Mouse (Mus musculus): Measurements from ENCODE around the gene Sh3d19.
"Not testable (repeated sequence)": the region's sequence is repeated elsewhere in the genome, so short reads cannot be mapped to it uniquely, and the experiment has no call there.

Gene Sh3d19

GRCm38 (mm10) chr3:86103449-86104291, 132.8 kb downstream of the Sh3d19 start:
- DNase-seq, result no peak

DNA sequence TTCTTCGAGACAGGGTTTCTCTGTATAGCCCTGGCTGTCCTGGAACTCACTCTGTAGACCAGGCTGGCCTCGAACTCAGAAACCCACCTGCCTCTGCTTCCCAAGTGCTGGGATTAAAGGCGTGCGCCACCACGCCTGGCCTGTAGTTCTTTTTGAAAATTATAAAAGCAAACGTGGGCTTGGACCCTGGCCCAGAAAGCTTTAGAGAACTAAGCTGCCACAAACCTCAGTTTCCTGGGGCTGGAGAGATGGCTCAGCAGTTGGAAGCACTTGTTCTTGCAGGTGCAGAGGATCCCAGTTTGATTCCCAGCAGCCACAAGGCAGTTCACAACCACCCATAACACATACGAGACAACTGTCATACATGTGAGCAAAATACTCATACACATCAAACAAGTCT, 133.5 kb downstream of the Sh3d19 start:
- not testable (repeated sequence) for DNase-seq

DNA sequence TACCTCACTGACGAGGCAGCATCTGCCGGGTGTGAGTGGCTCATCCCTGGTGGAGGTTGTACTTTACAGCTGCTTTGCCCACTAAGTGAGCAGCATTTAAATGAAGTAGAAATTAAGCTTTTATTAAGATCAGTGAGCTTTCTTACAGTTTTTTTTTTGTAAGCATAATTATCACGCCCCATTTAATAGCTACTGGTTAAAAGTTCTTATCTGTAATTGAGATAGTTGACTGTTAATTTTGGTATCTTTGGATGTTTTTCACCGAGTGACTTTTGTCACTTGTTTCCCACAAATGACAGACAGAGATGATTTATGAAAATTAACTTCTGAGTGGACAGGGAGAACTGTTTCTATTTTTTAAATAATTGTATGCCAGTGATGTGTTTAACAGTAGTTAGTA, 134.0 kb downstream of the Sh3d19 start:
- DNase-seq, result no peak

- no peak for DNase-seq
These were observed 135.2 kb downstream of the Sh3d19 start for GRCm38 (mm10) chr3:86106086-86106632.

- no peak for DNase-seq
These were observed 137.0 kb downstream of the Sh3d19 start for GRCm38 (mm10) chr3:86107637-86108539.

- no peak for DNase-seq
These were observed 137.7 kb downstream of the Sh3d19 start for GRCm38 (mm10) chr3:86108576-86108975.

GRCm38 (mm10) chr3:86109099-86109498, 138.2 kb downstream of the Sh3d19 start:
- no peak for DNase-seq

DNA sequence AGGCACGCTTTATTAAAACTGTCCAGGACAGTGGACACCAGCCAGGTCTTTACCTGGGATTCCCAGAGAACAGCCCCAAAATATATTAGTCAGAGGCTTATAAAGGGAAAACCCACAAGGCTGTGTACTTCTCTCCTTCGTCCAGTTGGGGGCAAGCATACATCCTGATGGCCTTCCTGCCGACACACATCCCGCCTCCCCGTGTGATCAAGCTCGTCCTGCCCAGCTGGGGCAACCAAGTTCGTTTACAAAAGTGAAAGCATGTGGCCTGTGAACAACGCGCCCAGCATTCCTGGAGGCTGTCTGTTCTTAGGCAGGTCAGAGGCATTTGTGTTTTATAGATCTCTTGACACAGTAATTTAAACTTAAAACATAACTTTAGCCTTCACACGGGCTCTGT, 139.2 kb downstream of the Sh3d19 start:
- DNase-seq, result peak; percentile 16

- no peak for DNase-seq
These were observed 141.9 kb downstream of the Sh3d19 start for GRCm38 (mm10) chr3:86112766-86113165.

DNA sequence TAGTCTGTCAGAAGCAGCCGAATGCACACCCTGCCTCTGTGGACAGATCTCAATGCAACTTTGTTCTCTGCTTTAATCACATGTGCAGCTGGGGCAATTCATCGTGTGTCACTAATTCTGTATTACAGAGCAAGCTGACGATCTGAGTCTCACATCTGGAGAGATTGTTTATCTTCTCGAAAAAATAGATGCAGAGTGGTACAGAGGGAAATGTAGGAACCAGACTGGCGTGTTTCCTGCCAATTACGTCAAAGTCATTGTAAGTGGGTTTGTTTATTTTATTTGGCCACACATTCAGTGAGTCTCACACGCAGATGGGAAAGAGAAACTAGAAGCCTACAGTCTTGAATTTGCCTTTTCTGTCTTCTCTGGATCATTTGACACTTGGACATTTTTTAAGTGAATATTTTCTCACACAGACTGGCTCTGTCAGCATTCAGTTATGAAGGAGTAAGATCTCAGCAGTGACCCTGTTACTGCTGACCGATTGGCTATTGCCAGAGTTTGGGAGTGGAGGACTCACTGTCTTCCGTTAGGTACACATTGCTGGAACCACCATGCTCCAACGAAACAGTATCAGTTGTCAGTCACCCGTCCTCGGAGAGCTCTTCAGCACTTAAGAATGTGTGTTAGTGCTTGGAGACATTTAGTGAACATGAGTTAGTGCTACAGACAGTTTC, 143.9 kb downstream of the Sh3d19 start:
- DNase-seq, result no peak

- DNase-seq, result no peak
These were observed 146.0 kb downstream of the Sh3d19 start for GRCm38 (mm10) chr3:86116951-86117350.

- DNase-seq, result no peak
These were observed 148.5 kb downstream of the Sh3d19 start for GRCm38 (mm10) chr3:86119237-86119932.

- no peak for DNase-seq
These were observed 151.2 kb downstream of the Sh3d19 start for GRCm38 (mm10) chr3:86122156-86122555.

GRCm38 (mm10) chr3:86123251-86123746, 152.4 kb downstream of the Sh3d19 start:
- DNase-seq, result no peak

GRCm38 (mm10) chr3:86129757-86130156, 158.8 kb downstream of the Sh3d19 start:
- DNase-seq, result peak; percentile 52

GRCm38 (mm10) chr3:86134939-86135638, 164.2 kb downstream of the Sh3d19 start:
- DNase-seq, result no peak

DNA sequence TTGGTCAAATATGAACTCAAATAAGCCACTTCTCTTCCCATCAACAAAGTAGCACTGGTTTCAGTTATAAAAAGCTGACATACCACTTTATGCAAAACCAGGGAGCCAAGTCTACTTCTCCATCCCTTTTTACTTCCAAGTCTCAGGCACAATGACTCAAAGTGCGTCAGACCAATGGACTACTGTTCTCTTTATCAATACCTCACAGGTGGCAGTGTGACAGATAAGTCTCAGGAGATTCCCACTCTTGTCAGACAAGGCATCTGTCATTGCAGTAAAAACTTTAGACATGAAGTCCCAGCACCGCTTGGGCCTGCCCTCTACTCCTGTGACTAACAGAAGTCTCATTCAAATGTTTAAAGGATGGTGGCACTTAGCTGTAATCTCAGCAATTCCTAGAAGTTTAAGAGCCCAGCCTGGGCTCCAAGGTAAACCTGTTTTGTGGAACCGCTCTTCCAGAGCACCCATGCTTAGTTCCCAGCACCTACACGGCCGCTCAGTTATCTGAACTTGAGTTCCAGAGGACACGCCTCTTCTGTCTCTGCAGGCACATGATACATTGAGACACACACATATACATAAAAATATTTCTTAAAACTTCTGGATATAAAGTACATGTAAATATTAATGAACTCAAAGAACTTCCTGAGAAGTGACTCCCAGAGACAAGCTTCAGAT, 165.1 kb downstream of the Sh3d19 start:
- no peak for DNase-seq

DNA sequence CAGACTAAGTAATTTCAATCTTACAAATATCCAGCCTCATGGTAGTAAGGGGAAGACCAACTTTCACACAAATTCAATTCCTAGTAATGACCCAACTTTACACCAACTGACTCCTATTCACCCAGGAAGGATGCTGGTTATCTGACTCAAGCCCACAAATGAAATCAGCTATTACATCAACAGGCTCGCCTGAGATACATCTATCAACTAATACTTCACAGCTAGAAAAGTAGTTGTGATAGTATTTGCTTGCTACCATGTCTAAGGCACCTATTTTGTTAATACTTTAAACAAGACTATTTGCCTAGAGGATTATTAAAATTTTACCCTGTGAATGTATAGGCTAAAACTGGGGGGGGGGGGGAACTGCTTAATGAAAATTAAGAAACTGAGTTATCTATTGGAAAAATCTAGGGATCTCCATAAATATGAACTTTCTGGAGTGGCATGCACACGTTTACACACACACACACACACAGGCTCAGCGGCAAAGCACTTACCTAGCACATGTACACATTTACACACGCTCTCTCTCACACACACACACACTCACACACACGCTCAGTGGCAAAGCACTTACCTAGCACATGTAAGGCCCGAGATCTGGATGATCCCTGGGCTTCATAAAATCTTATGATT, 166.1 kb downstream of the Sh3d19 start:
- DNase-seq, result no peak

DNA sequence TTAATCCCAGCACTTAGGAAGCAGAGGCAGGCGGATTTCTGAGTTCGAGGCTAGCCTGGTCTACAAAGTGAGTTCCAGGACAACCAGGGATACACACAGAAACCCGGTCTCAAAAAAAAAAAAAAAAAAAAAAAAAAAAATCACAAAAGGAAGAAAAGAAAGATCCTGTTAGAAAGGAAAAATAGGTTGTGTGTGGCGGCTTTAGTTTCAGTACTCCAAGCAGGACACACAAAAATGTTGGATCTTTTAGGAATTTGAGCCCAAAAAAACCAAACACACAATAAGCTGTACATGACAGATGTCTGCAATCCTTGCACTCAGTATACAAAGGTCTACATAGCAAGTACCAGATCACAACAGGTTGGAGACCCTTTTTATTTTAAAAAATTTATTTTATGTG, 168.8 kb downstream of the Sh3d19 start:
- no peak for DNase-seq

- no peak for DNase-seq
These were observed 170.5 kb downstream of the Sh3d19 start for GRCm38 (mm10) chr3:86141366-86141765.

All from thymus, postnatal 25 days (tissue).